Mouse (Mus musculus): ENCODE results near the gene Sapcd2. TPM values are rescaled to one million over a fixed set of nuclear protein-coding genes. Genes with fewer than 3 reads are reported as not detected.
A peak's percentile ranks its signal among the peaks of the same experiment; 100 is the strongest.
"Not testable (repeated sequence)": the region's sequence is repeated elsewhere in the genome, so short reads cannot be mapped to it uniquely, and the experiment has no call there.

Sapcd2 gene
- polyA plus RNA-seq, 1 experiment from 2014 or later: 15.4 TPM

- H3K4me1 ChIP-seq (replicated peaks): peaks cover 10% of the 10 kb centered on the region
- H3K4me2 ChIP-seq: peak overlapping the region; percentile 70
- no peak overlapping the region for H3K27ac ChIP-seq
- ATAC-seq (replicated peaks; ENCODE audit: insufficient number of reproducible peaks, insufficient read depth, low FRiP score, low read depth): no peak
- H3K36me3 ChIP-seq: no peaks in the 10 kb centered on the region
- 2% methylated on average over 13 of the region's 13 CpGs for WGBS
- H3K9me3 ChIP-seq (replicated peaks): no peaks in the 10 kb centered on the region
- H3K4me3 ChIP-seq: peak overlapping the region; percentile 60
- peak overlapping the region; percentile 60; the same call in 1 of the 2 replicates for H3K9ac ChIP-seq
- H3K27me3 ChIP-seq: peaks cover 85% of the 10 kb centered on the region
Observed at GRCm38 (mm10) chr2:25402377-25402971, 30.4 kb downstream of the Sapcd2 start.

- Histone ChIP-seq H3K4me2 (peak overlapping the region; percentile 70), H3K9me3 (replicated peaks) (no peaks in the 10 kb centered on the region), H3K4me3 (peak overlapping the region; percentile 60), H3K27me3 (peaks cover 80% of the 10 kb centered on the region), H3K27ac (peak overlapping the region; percentile 4; the same call in 1 of the 2 replicates), H3K4me1 (replicated peaks) (peaks cover 10% of the 10 kb centered on the region), H3K9ac (peak overlapping the region; percentile 60), H3K36me3 (no peaks in the 10 kb centered on the region)
- ATAC-seq (replicated peaks; ENCODE audit: insufficient number of reproducible peaks, insufficient read depth, low FRiP score, low read depth): peak; percentile 65; the same call in 1 of the 2 replicates
- 1% methylated on average over 52 of the region's 54 CpGs for WGBS
Observed at GRCm38 (mm10) chr2:25402972-25403601, 31.0 kb downstream of the Sapcd2 start.

- peaks cover 10% of the 10 kb centered on the region for H3K4me1 ChIP-seq (replicated peaks)
- no peaks in the 10 kb centered on the region for H3K36me3 ChIP-seq
- H3K4me2 ChIP-seq: peak overlapping the region; percentile 70; the same call in 1 of the 2 replicates
- H3K9me3 ChIP-seq (replicated peaks): no peaks in the 10 kb centered on the region
- ATAC-seq (replicated peaks; ENCODE audit: insufficient number of reproducible peaks, insufficient read depth, low FRiP score, low read depth): no peak
- 77% methylated on average over 4 of the region's 4 CpGs for WGBS
- H3K27me3 ChIP-seq: peaks cover 77% of the 10 kb centered on the region
- H3K27ac ChIP-seq: no peak overlapping the region
- peak overlapping the region; percentile 60 for H3K4me3 ChIP-seq
- no peak overlapping the region for H3K9ac ChIP-seq
Observed at GRCm38 (mm10) chr2:25403994-25404393, 31.9 kb downstream of the Sapcd2 start.

GRCm38 (mm10) chr2:25408908-25409307, 36.8 kb downstream of the Sapcd2 start:
- H3K27me3 ChIP-seq: peaks cover 37% of the 10 kb centered on the region
- no peak for ATAC-seq (replicated peaks; ENCODE audit: insufficient number of reproducible peaks, insufficient read depth, low FRiP score, low read depth)
- H3K4me3 ChIP-seq: no peak overlapping the region
- 72% methylated on average over 10 of the region's 10 CpGs for WGBS
- no peak overlapping the region for H3K4me2 ChIP-seq
- H3K9ac ChIP-seq: no peak overlapping the region
- H3K36me3 ChIP-seq: no peaks in the 10 kb centered on the region
- no peak overlapping the region for H3K27ac ChIP-seq
- H3K9me3 ChIP-seq (replicated peaks): no peaks in the 10 kb centered on the region
- no peaks in the 10 kb centered on the region for H3K4me1 ChIP-seq (replicated peaks)

- H3K27ac ChIP-seq; H3K9ac ChIP-seq; H3K36me3 ChIP-seq; H3K4me2 ChIP-seq; H3K4me1 ChIP-seq (replicated peaks); H3K4me3 ChIP-seq; H3K9me3 ChIP-seq (replicated peaks); ATAC-seq (replicated peaks; ENCODE audit: insufficient number of reproducible peaks, insufficient read depth, low FRiP score, low read depth): not testable (repeated sequence)
- H3K27me3 ChIP-seq: peaks cover 13% of the 10 kb centered on the region; the same call in 1 of the 2 replicates
Observed at GRCm38 (mm10) chr2:25413436-25413835, 41.3 kb downstream of the Sapcd2 start.

GRCm38 (mm10) chr2:25417426-25417825, 45.3 kb downstream of the Sapcd2 start:
- 36% methylated on average over 3 of the region's 3 CpGs for WGBS
- H3K4me1 ChIP-seq (replicated peaks): peaks cover under 1% of the 10 kb centered on the region; the same call in 1 of the 2 replicates

GRCm38 (mm10) chr2:25421896-25422295, 49.8 kb downstream of the Sapcd2 start:
- Histone ChIP-seq H3K9ac (no peak overlapping the region), H3K4me1 (replicated peaks) (peaks cover 5% of the 10 kb centered on the region; the same call in 1 of the 2 replicates), H3K4me3 (no peak overlapping the region), H3K36me3 (no peaks in the 10 kb centered on the region), H3K27ac (no peak overlapping the region), H3K27me3 (peaks cover 44% of the 10 kb centered on the region), H3K4me2 (no peak overlapping the region), H3K9me3 (replicated peaks) (no peaks in the 10 kb centered on the region)
- no peak for ATAC-seq (replicated peaks; ENCODE audit: insufficient number of reproducible peaks, insufficient read depth, low FRiP score, low read depth)
- WGBS: 22% methylated on average over 3 of the region's 3 CpGs

More at GRCm38 (mm10) chr2:25417426-25417825, 45.3 kb downstream of the Sapcd2 start:
- no peaks in the 10 kb centered on the region for H3K36me3 ChIP-seq
- H3K4me2 ChIP-seq: no peak overlapping the region
- no peak overlapping the region for H3K4me3 ChIP-seq
- peaks cover under 1% of the 10 kb centered on the region; the same call in 1 of the 2 replicates for H3K27me3 ChIP-seq
- H3K9me3 ChIP-seq (replicated peaks): no peaks in the 10 kb centered on the region
- H3K27ac ChIP-seq: no peak overlapping the region
- no peak overlapping the region for H3K9ac ChIP-seq
- no peak for ATAC-seq (replicated peaks; ENCODE audit: insufficient number of reproducible peaks, insufficient read depth, low FRiP score, low read depth)

- Histone ChIP-seq H3K36me3 (no peaks in the 10 kb centered on the region), H3K4me1 (replicated peaks) (peaks cover 5% of the 10 kb centered on the region; the same call in 1 of the 2 replicates), H3K9ac (no peak within 1 kb of the TSS), H3K27ac (no peak within 1 kb of the TSS), H3K4me3 (no peak within 1 kb of the TSS), H3K27me3 (peaks cover 44% of the 10 kb centered on the region), H3K9me3 (replicated peaks) (no peaks in the 10 kb centered on the region), H3K4me2 (no peak within 1 kb of the TSS)
- WGBS: 51% methylated on average over 17 of the region's 17 CpGs
- ATAC-seq (replicated peaks; ENCODE audit: insufficient number of reproducible peaks, insufficient read depth, low FRiP score, low read depth): 0 out of 2 replicates have a peak, but pooled peaks have one; percentile 5
Observed at GRCm38 (mm10) chr2:25422587-25423410, 50.7 kb downstream of the Sapcd2 start, which contains the start of gene Fut7. TSS of gene Fut7 (plus strand) at chr2:25423267.

- 20% methylated on average over 1 of the region's 1 CpGs for WGBS
- Histone ChIP-seq H3K4me1 (replicated peaks) (peaks cover 7% of the 10 kb centered on the region; the same call in 1 of the 2 replicates), H3K36me3 (no peaks in the 10 kb centered on the region), H3K9ac (no peak overlapping the region), H3K4me3 (no peak overlapping the region), H3K27me3 (peaks cover 44% of the 10 kb centered on the region), H3K4me2 (no peak overlapping the region), H3K27ac (no peak overlapping the region), H3K9me3 (replicated peaks) (no peaks in the 10 kb centered on the region)
- ATAC-seq (replicated peaks; ENCODE audit: insufficient number of reproducible peaks, insufficient read depth, low FRiP score, low read depth): no peak
Observed at GRCm38 (mm10) chr2:25423626-25424025, 51.5 kb downstream of the Sapcd2 start.

GRCm38 (mm10) chr2:25425481-25425880, 53.4 kb downstream of the Sapcd2 start:
- Histone ChIP-seq H3K4me2 (no peak overlapping the region), H3K4me3 (no peak overlapping the region), H3K36me3 (no peaks in the 10 kb centered on the region), H3K9ac (no peak overlapping the region), H3K4me1 (replicated peaks) (peaks cover 22% of the 10 kb centered on the region), H3K27ac (no peak overlapping the region), H3K27me3 (peaks cover 49% of the 10 kb centered on the region), H3K9me3 (replicated peaks) (no peaks in the 10 kb centered on the region)
- ATAC-seq (replicated peaks; ENCODE audit: insufficient number of reproducible peaks, insufficient read depth, low FRiP score, low read depth): no peak
- WGBS: 40% methylated on average over 27 of the region's 27 CpGs

- Histone ChIP-seq H3K4me1 (replicated peaks) (peaks cover 22% of the 10 kb centered on the region), H3K27me3 (peaks cover 53% of the 10 kb centered on the region), H3K4me2 (no peak overlapping the region), H3K36me3 (no peaks in the 10 kb centered on the region), H3K4me3 (no peak overlapping the region), H3K27ac (no peak overlapping the region), H3K9me3 (replicated peaks) (no peaks in the 10 kb centered on the region), H3K9ac (no peak overlapping the region)
- ATAC-seq (replicated peaks; ENCODE audit: insufficient number of reproducible peaks, insufficient read depth, low FRiP score, low read depth): no peak
- WGBS: 29% methylated on average over 5 of the region's 5 CpGs
Observed at GRCm38 (mm10) chr2:25426721-25427191, 54.6 kb downstream of the Sapcd2 start.
